Mouse (Mus musculus) mouse embryonic stem cell (cell line): ENCODE data around the gene Camkv.

Source experiments
- in situ Hi-C, 2 experiments: fragments of 300-500 bp; cut with MboI; formaldehyde crosslinking; loops; 1 replicate in 1 of 2; 3 replicates in 1 of 2; pipeline ENCODE4 v1.14.3; 2019 to 2020; ENCODE audit warnings: low sequenced_read_pairs in 2 of 2, low pct_unique_long_range_greater_than_20kb in 1 of 2, mixed read lengths in 1 of 2; ENCODE audit not compliant: unreplicated experiment in 1 of 2

Camkv gene

DNA sequence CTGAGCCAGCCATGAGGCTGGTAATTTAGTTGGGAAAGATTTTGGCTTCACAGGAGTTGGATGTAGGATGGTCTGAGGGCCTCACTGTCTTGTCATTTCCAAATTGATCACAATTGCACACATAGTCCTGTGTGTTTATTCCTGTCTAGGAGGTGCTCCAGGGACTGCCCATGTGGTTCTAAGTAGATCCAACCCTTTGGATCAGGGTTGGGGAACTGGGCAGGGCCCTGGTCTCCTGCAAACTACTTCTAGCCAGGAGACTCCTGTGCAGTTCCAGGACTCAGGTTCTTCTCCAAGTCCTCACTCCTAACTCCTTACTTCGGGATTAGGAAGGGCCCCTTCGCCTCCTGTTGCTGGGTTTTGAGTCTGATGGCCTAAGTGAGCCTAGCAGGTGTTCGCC is at the start of gene Camkv:
Gene Camkv (plus strand): TSS at position 301 of the 400 bp plus-strand sequence.
- in situ Hi-C loops = no loop called here

DNA sequence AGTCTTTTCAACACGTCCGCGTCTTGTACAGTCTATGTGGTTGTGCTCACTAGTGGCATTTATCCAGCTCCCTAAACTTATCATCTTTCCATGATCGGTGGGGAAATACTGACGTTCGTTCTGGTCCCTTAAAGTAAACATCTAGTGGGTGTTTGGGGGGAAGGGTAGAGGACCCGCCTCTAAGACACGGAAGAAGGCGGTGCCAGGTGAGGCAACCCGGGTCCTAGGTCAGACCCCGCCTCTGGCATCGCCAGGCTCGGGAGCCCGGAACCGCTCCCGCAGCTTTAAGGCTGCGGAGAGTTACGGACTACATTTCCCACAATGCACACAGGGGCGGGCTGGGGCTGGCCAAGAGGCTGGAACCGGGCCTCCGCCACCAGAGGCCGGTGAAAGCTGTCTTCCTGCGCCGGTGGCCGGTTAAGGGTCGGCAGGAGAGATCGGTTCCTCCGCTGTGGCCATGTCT is 47.6 kb upstream of the Camkv start, which contains the start of gene Mon1a:
Gene Mon1a (plus strand): TSS at position 348 of the 463 bp plus-strand sequence.
- in situ Hi-C loops = no loop called here

DNA sequence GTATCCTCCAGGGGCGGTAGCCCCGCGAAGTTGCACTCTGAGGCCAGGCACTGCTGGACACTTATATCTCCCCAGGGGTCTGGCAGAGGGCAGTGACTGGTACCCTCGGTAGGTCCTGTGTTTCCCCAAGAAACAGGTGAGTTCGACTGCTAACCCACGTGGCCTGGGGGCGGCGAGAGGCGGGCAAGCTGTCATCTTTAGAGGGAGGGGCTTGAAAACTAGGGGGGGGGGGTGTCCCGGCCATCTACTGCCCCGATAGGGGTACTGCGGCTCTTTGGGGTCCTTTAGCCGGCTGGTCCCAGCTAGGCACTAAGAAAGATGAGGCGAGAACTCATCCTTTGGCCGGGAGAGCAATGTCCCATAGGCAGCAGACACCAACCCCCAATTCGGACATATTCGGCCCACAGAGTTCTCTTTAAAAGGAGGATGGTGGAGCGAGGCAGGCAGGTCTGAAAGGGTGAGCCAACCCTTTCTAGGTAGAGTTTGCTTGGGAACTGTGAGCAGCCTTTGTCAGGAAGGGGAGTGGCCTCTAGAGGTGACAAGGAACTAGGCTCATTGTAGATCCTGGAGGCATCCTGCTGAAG is 47.1 kb upstream of the Camkv start:
- in situ Hi-C loops = no loop called here

DNA sequence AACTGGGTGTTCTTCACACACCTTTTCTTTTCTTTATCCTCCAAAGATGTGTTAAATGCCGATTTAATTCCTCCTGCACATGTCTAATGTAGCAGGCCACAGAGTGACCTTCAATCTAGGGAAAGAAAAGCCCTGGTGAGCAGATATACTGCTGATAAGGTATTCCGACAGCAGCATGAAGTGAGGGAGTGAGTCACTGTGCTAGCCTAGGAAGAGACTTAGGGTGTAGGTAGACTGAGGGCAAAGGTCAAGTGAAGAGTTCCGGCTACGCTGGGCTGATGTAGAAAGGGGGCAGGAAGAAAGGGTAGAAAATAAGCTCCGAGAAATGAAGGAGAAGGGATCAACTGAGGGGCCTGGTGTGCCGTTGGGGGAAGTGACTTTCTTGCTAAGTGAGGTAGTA is 45.2 kb upstream of the Camkv start:
- in situ Hi-C loops = no loop called here

DNA sequence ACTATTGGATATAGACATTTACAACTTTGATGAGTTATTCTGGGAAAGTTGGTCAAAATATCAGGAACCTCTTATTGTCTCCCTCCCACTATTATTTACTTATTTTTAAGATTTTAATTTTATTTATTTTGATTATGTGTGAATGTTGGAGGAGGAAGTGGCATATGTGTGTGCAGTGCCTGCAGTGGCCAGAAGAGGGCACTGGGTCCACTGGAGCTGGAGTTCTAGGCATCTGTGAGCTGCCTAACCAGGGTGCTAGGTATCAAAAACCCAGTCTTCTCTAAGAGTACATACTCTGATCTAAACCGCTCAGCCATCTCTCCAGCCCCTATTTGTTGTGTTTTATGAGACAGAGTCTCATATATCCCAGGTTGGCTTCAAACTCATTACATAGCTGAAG is 44.5 kb upstream of the Camkv start:
- in situ Hi-C loops = no loop called here

DNA sequence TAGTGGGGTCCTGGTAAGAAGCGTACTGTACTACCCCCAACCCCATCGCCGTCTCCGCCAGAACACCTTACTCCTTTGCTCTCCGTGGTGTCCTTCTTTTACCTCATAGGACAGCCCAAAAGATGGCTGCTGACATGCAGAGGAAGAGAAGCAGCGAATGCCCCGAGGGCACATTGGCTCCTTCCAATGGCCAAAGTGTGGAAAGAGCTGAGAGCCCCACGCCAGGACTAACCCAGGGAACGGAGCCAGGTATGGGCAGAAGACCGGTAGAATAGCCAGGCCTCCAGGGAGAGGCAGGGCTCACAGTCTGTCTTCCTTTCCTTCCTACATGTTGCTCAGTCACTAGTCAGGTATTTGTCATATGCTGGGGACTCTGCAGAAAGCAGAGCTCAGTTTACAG is 36.9 kb upstream of the Camkv start:
- in situ Hi-C loops = no loop called here

DNA sequence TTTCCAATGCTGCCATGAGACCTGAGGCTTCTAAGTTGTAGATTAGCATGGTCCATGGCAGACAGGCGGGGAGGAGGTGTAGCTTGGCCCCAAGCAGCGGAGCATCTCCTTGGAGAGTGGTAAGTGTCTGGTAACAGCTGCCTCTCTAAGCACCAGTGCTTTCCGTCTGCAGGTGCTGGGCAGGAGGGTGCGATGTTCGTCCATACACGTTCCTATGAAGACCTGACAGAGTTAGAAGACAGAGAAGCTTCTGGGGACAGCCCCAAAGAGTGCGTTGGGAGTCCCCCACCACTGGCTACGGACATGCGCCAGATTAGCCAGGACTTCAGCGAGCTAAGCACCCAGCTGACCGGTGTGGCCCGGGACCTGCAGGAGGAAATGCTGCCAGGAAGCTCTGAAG is 35.6 kb upstream of the Camkv start:
- in situ Hi-C loops = loop anchor here (5.0 kb wide), 1 partner anchor 167 kb away; no protein-coding TSS in a partner anchor

DNA sequence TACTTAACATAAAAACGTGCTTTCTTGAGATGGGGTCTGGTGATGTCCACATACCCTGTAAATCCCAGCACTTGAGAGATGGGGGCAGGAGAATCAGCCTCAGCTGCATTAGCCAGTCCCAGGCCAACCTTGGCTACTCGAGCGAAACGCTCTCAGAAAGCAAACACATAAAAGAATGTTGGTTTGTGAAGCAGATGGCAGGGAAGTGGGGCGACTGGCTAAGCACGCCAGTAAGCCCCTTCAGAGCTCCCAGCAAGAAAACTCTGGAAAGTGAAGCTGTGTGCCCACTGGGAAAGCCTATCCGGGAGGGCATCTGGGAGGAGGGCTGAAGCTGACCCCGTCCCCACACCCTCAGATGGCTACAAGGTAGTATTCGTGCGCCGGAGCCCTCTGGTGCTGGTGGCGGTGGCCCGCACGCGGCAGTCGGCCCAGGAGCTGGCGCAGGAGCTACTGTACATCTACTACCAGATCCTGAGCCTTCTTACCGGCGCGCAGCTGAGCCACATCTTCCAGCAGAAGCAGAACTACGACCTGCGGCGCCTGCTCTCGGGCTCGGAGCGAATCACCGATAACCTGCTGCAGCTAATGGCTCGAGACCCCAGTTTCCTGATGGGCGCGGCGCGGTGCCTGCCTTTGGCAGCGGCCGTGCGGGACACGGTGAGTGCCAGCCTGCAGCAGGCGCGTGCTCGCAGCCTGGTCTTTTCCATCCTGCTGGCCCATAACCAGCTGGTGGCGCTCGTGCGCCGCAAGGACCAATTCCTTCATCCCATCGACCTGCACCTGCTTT is 34.4 kb upstream of the Camkv start:
- in situ Hi-C loops = loop anchor here (5.0 kb wide), 1 partner anchor 166 kb away; no protein-coding TSS in a partner anchor

DNA sequence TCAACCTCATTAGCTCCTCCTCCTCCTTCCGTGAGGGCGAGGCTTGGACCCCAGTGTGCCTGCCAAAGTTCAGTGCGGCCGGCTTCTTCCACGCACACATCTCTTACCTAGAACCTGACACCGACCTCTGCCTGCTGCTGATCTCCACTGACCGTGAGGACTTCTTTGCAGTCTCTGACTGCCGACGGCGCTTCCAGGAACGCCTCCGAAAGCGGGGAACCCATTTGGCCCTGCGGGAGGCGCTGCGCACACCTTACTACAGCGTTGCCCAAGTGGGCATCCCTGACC is 33.9 kb upstream of the Camkv start:
- in situ Hi-C loops = loop anchor here (5.0 kb wide), 1 partner anchor 166 kb away; no protein-coding TSS in a partner anchor

DNA sequence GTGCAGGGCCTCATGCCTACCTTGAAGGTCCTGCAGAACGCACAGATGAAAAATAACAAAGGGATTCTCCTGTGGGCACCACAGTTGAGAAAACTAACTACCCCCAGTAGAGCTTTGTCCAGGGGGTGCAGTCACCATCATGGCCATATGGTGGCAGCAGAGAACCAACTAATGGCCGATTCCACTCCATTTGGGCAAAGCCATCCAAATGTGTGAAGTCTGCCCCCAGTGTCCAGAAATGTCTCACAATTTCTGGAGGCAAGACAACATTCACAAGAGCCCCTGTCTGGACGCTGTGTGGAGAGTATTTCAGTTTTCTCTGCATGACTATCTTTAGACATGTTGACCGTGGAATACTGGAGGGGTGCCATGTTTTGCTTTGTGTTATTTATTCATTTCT is 30.7 kb upstream of the Camkv start:
- in situ Hi-C loops = loop anchor here (5.0 kb wide), 1 partner anchor 163 kb away; no protein-coding TSS in a partner anchor

DNA sequence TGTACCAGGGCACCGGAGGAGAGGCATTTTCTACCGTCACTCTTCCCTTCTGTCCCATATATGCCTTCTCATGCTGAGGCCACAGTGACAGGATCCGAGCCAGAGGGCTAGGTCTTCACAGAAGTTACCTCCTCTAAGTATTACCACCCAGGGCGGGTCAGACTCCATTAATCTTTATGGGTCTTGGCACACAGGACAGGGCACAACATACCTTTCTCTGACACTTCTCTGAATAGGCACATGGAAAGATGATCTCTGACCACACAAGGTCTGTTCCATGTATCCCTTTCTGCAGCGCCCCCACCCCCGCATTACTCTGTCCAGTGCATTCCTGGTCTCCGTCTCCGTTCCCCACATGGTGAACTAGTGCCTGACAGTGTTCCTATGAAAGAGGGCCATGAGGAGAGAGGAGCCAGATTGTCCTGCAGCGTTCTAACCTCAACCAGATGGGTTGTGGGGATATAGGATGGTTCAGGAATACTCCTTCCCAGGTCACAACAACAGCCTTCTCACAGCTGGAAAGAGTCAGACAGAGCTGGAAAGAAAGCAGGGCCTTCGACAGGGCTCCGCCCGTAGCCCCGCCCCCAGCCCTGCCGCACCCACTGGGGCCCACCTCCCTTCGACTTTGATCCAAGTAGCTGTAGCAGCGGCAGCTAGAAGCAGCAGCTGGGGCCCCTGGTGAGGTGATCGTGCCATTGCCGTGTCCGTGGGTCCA is 29.1 kb upstream of the Camkv start, which contains the start of gene Mst1r:
Gene Mst1r (plus strand): TSS at position 622 of the 715 bp plus-strand sequence.
- in situ Hi-C loops = no loop called here

DNA sequence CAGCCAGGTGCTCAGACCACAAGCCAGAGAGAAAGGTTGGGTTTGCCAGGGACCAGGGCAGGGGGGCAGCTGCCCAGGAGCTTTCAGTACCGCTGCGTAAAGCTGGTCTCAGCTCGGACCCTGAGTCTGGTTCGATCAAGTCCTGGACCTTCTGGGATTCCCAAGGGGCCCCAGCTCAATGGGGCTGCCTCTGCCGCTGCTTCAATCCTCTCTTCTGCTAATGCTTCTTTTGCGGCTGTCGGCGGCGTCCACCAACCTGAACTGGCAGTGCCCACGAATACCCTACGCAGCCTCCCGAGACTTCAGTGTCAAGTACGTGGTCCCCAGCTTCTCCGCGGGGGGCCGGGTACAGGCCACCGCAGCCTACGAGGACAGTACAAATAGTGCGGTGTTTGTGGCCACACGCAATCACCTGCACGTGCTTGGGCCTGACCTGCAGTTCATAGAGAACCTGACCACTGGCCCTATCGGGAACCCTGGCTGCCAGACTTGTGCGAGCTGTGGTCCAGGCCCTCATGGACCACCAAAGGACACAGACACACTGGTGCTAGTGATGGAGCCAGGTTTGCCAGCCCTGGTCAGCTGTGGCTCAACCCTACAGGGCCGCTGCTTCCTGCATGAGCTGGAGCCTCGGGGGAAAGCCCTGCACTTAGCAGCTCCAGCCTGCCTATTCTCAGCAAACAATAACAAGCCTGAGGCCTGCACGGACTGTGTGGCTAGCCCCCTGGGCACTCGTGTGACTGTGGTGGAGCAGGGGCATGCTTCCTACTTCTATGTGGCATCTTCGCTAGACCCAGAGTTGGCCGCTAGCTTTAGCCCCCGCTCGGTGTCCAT is 28.3 kb upstream of the Camkv start:
- in situ Hi-C loops = no loop called here

DNA sequence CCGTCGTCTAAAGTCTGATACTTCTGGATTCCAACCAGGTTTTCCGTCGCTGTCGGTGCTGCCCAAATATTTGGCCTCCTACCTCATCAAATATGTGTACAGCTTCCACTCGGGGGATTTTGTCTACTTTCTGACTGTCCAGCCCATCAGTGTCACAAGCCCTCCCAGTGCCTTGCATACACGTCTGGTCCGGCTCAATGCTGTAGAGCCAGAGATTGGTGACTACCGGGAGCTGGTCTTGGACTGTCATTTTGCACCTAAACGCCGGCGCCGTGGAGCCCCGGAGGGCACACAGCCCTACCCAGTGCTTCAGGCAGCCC is 27.7 kb upstream of the Camkv start:
- in situ Hi-C loops = no loop called here

DNA sequence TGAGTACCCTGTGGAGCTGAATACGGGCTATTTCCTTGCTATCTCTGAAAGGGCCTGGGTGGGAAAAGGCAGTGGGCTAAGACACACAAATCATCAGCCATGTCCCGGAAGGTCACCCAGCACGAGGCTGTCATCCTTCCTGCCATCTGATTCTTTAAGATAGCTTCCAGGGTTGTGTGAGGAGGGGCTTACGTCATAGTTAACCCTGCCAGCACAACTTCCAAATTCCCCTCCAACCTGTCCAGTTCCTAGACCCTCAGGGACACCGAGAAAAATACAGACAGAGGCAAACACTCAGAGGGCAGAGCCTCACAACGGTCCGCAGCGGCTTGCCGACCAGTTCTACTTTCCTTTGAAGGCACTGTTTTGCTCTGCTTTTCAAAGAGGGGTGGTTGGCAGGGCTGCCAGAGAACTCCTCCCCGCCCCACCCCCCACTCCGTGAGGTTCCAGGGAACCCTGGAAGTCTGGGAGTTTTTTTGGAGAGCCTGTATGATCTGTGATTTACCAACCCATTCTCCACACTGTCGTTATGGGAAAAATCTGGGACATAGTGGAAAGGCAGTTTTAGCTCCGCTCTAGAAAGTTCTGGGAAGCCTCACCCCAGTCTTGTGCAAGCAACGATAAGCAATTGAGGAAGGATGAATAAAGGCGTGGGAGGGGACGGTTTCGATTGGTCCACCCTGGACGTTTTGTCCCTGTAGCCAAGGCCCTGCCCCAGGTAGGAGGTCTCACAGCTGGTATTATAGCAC is 26.9 kb upstream of the Camkv start:
- in situ Hi-C loops = no loop called here

DNA sequence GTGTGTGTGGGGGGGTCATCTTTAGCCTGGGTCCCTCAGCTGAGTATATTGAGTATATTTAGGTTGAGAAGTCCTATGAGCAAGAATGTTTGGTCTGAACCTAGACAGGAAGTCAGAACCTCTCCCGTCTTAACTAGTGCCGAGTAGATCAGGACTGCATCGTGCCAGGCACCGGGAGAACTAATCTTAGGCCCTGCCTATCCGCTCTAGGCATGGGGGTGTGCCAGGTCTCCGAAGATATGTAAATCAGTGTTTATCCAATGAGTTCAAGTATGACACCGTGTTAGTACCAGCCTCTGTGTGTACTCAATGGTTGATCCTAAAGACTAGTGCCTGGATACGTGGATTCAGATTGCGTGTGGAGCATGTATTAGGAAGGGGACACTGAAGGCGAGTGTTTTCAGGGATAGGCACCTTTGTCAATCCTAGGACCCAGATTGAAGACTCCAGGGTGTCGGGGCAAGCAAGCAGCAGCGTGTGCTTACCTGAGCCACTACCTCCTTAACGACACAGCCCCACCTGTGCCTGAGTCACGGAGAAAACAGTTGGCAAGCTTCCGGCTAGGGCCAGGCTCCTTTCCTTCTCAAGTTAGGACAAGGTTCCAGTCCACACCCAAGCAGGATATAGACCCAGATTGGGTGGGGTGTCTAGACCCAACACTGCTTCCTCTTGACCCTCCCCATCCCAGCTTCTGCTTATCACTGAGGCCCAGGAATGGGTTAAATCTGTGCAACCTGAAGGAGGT is 25.3 kb upstream of the Camkv start:
- in situ Hi-C loops = no loop called here

DNA sequence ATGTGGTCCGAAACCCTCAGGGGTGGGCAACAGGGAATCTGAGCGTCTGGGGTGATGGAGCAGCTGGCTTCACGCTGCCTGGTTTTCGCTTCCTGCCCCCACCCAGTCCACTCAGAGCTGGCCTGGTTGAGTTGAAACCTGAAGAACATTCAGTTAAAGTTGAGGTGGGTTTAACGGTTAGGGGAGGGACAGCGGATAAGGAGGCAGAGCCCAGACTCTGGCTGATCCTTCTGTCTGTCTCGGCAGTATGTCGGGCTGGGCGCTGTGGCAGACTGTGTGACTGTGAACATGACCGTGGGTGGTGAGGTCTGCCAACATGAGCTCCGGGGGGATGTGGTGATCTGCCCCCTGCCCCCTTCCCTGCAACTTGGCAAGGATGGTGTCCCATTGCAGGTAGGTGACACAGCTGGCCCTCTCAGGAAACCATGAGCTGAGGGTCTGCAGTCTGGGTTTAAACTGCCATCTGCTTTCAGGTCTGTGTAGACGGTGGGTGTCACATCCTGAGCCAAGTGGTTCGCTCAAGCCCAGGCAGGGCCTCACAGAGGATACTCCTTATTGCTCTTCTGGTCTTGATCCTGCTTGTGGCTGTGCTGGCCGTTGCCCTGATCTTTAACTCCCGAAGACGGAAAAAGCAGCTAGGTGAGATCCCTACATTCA is 20.6 kb upstream of the Camkv start:
- in situ Hi-C loops = no loop called here
